Mouse (Mus musculus): ENCODE measurements around the gene Olfr406. TPM values are rescaled to one million over a fixed set of nuclear protein-coding genes. Genes with fewer than 3 reads are reported as not detected.

Olfr406 gene
- total and polyA plus RNA-seq, 3 experiments = not detected

- dilution Hi-C loops (cut with MboI; ENCODE audit: extremely low pct_ligation_motif_present, extremely low pct_unique_long_range_greater_than_20kb, low sequenced_read_pairs) (no loop called here), in situ Hi-C loops (cut with MboI; ENCODE audit: low pct_ligation_motif_present, low pct_unique_long_range_greater_than_20kb, low sequenced_read_pairs) (no loop called here)
- Histone ChIP-seq H3K4me2 (ENCODE audit: insufficient read depth, low read depth, poor library complexity, severe bottlenecking) (peak within 1 kb of the TSS; percentile 93), H3K4me1 (ENCODE audit: control insufficient read depth in 1 of 2, insufficient read depth in 2 of 2) (no peaks in the 10 kb centered on the region), H3K36me3 (replicated peaks in 1 of 2; ENCODE audit: control insufficient read depth in 1 of 2, insufficient read depth in 1 of 2, low read length in 1 of 2) (no peaks in the 10 kb centered on the region), H3K9ac (ENCODE audit: insufficient read depth, low read depth) (peak within 1 kb of the TSS; percentile 51), H3K27ac (ENCODE audit: insufficient read depth, low read depth) (no peak within 1 kb of the TSS), H3K79me2 (replicated peaks; ENCODE audit: control insufficient read depth, extremely low read depth, insufficient read depth, poor library complexity, severe bottlenecking) (no peaks in the 10 kb centered on the region), H3K9me3 (replicated peaks; ENCODE audit: low read length) (peaks cover 10% of the 10 kb centered on the region), H3K27me3 (replicated peaks) (peaks cover 58% of the 10 kb centered on the region), H3K4me3 (replicated peaks in 1 of 3; ENCODE audit: low read depth in 2 of 3, low read length in 2 of 3, poor library complexity in 1 of 3) (peak within 1 kb of the TSS in 2 of 3 experiments; percentile 23 to 33)
- no peak for TF ChIP-seq POLR2A (IDR thresholded peaks at IDR 0.05; ENCODE audit: low read depth, low read length)
- no peak for TF ChIP-seq RAD21 (IDR thresholded peaks at IDR 0.05; ENCODE audit: low read depth, low read length)
- no peak for TF ChIP-seq USF2 (conservative IDR thresholded peaks at IDR 0.05; ENCODE audit: low read depth, low read length)
- TF ChIP-seq PAX5 (IDR thresholded peaks at IDR 0.05; ENCODE audit: low read length) = no peak
- TF ChIP-seq TCF12 (IDR thresholded peaks at IDR 0.05; ENCODE audit: low read depth, low read length) = no peak
- TF ChIP-seq CTCF (conservative IDR thresholded peaks at IDR 0.05 in 1 of 2, IDR thresholded peaks at IDR 0.05 in 1 of 2; ENCODE audit: low read depth in 2 of 2, low read length in 2 of 2) = no peak
- no peak for TF ChIP-seq KAT2A (IDR thresholded peaks at IDR 0.05; ENCODE audit: insufficient replicate concordance, low read length)
- no peak for TF ChIP-seq UBTF (IDR thresholded peaks at IDR 0.05; ENCODE audit: low read depth, low read length)
- TF ChIP-seq POLR2AphosphoS2 (IDR thresholded peaks at IDR 0.05; ENCODE audit: low read depth, low read length) = no peak
- TF ChIP-seq JUND (conservative IDR thresholded peaks at IDR 0.05; ENCODE audit: low read depth, low read length) = no peak
- no peak for TF ChIP-seq ZKSCAN1 (IDR thresholded peaks at IDR 0.05; ENCODE audit: borderline replicate concordance, low read depth, low read length)
- TF ChIP-seq MAX (IDR thresholded peaks at IDR 0.05; ENCODE audit: low read length) = no peak
- no peak for DNase-seq (ENCODE audit: extremely low read depth)
These were observed 23.8 kb downstream of the Olfr406 start, which contains the start of gene Olfr59 for GRCm38 (mm10) chr11:74283436-74283835. TSS of gene Olfr59 (plus strand) at chr11:74283736.

DNA sequence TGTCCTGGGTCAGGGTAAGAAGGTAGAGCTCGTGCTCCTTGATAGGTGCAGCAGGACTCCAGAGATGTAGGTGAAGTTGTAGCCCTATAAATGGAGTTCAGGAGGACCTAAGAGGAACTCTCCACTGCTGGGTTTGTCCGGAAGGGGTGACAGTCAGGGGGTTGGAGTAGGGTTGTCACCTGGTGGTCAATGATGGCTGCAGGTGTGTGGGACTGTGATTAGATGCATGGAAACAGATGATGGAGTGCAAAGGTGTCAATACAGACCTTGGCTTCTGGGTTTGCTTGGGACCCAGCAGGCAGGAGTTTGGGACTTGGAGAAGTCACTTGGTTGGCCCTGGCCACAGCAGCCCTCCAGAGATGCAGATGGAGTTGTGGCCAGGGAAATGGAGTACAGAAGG lies 27.6 kb downstream of the Olfr406 start:
- dilution Hi-C loops (cut with MboI; ENCODE audit: extremely low pct_ligation_motif_present, extremely low pct_unique_long_range_greater_than_20kb, low sequenced_read_pairs) (no loop called here), in situ Hi-C loops (cut with MboI; ENCODE audit: low pct_ligation_motif_present, low pct_unique_long_range_greater_than_20kb, low sequenced_read_pairs) (no loop called here)
- Histone ChIP-seq H3K27ac (ENCODE audit: insufficient read depth, low read depth) (no peak overlapping the region), H3K4me3 (replicated peaks in 1 of 3; ENCODE audit: low read depth in 2 of 3, low read length in 2 of 3, poor library complexity in 1 of 3) (no peak overlapping the region), H3K79me2 (replicated peaks; ENCODE audit: control insufficient read depth, extremely low read depth, insufficient read depth, poor library complexity, severe bottlenecking) (no peaks in the 10 kb centered on the region), H3K4me1 (ENCODE audit: control insufficient read depth in 1 of 2, insufficient read depth in 2 of 2) (no peaks in the 10 kb centered on the region), H3K36me3 (replicated peaks in 1 of 2; ENCODE audit: control insufficient read depth in 1 of 2, insufficient read depth in 1 of 2, low read length in 1 of 2) (no peaks in the 10 kb centered on the region), H3K4me2 (ENCODE audit: insufficient read depth, low read depth, poor library complexity, severe bottlenecking) (no peak overlapping the region), H3K27me3 (replicated peaks) (peaks cover 48% of the 10 kb centered on the region), H3K9me3 (replicated peaks; ENCODE audit: low read length) (no peaks in the 10 kb centered on the region), H3K9ac (ENCODE audit: insufficient read depth, low read depth) (no peak overlapping the region)
- DNase-seq (ENCODE audit: extremely low read depth) = no peak
- TF ChIP-seq IRF4 (IDR thresholded peaks at IDR 0.05; ENCODE audit: low read depth, low read length) (no peak), MYC (IDR thresholded peaks at IDR 0.05; ENCODE audit: low read depth, low read length) (no peak), ETS1 (conservative IDR thresholded peaks at IDR 0.05; ENCODE audit: low read depth, low read length) (no peak), MAZ (IDR thresholded peaks at IDR 0.05; ENCODE audit: low read depth, low read length) (no peak), EP300 (IDR thresholded peaks at IDR 0.05; ENCODE audit: low read length) (no peak), RCOR1 (conservative IDR thresholded peaks at IDR 0.05; ENCODE audit: low read depth, low read length) (no peak), JUND (conservative IDR thresholded peaks at IDR 0.05; ENCODE audit: low read depth, low read length) (no peak), CHD2 (IDR thresholded peaks at IDR 0.05; ENCODE audit: low read length) (no peak), NRF1 (IDR thresholded peaks at IDR 0.05; ENCODE audit: low read depth, low read length) (no peak), PAX5 (IDR thresholded peaks at IDR 0.05; ENCODE audit: low read length) (no peak)

Other genes with a start within 250 kb of the Olfr406 start
- gene Olfr139, start 203.3 kb upstream of the Olfr406 start, total RNA-seq (2012; rRNA removed) = not detected in 2 replicates
- not detected in 2 replicates for gene Olfr139, start 203.3 kb upstream of the Olfr406 start, total RNA-seq (2014; rRNA removed)
- not detected in 2 replicates for gene Olfr139, start 203.3 kb upstream of the Olfr406 start, polyA plus RNA-seq (2012; ENCODE audit: insufficient read length, low read depth)
- not detected in 2 replicates for gene Olfr399, start 203.2 kb upstream of the Olfr406 start, total RNA-seq (2012; rRNA removed)
- not detected in 2 replicates for gene Olfr399, start 203.2 kb upstream of the Olfr406 start, total RNA-seq (2014; rRNA removed)
- not detected in 2 replicates for gene Olfr399, start 203.2 kb upstream of the Olfr406 start, polyA plus RNA-seq (2012; ENCODE audit: insufficient read length, low read depth)
- not detected in 2 replicates for gene Zfp616, start 189.9 kb upstream of the Olfr406 start, total RNA-seq (2012; rRNA removed)
- gene Zfp616, start 189.9 kb upstream of the Olfr406 start, total RNA-seq (2014; rRNA removed) = not detected in 2 replicates
- gene Zfp616, start 189.9 kb upstream of the Olfr406 start, polyA plus RNA-seq (2012; ENCODE audit: insufficient read length, low read depth) = not detected in 2 replicates
- not detected in 2 replicates for gene Olfr401, start 146.1 kb upstream of the Olfr406 start, total RNA-seq (2012; rRNA removed)
- gene Olfr401, start 146.1 kb upstream of the Olfr406 start, total RNA-seq (2014; rRNA removed) = not detected in 2 replicates
- not detected in 2 replicates for gene Olfr401, start 146.1 kb upstream of the Olfr406 start, polyA plus RNA-seq (2012; ENCODE audit: insufficient read length, low read depth)
- gene Olfr402, start 106.3 kb upstream of the Olfr406 start, total RNA-seq (2012; rRNA removed) = not detected in 2 replicates
- gene Olfr402, start 106.3 kb upstream of the Olfr406 start, total RNA-seq (2014; rRNA removed) = not detected in 2 replicates
- not detected in 2 replicates for gene Olfr402, start 106.3 kb upstream of the Olfr406 start, polyA plus RNA-seq (2012; ENCODE audit: insufficient read length, low read depth)
- gene Olfr403, start 73.6 kb upstream of the Olfr406 start, total RNA-seq (2012; rRNA removed) = not detected in 2 replicates
- gene Olfr403, start 73.6 kb upstream of the Olfr406 start, total RNA-seq (2014; rRNA removed) = not detected in 2 replicates
- not detected in 2 replicates for gene Olfr403, start 73.6 kb upstream of the Olfr406 start, polyA plus RNA-seq (2012; ENCODE audit: insufficient read length, low read depth)
- not detected in 2 replicates for gene Olfr43, start 48.4 kb upstream of the Olfr406 start, total RNA-seq (2012; rRNA removed)
- not detected in 2 replicates for gene Olfr43, start 48.4 kb upstream of the Olfr406 start, total RNA-seq (2014; rRNA removed)
- not detected in 2 replicates for gene Olfr43, start 48.4 kb upstream of the Olfr406 start, polyA plus RNA-seq (2012; ENCODE audit: insufficient read length, low read depth)
- not detected in 2 replicates for gene Olfr59, start 23.9 kb downstream of the Olfr406 start, total RNA-seq (2012; rRNA removed)
- gene Olfr59, start 23.9 kb downstream of the Olfr406 start, total RNA-seq (2014; rRNA removed) = not detected in 2 replicates
- not detected in 2 replicates for gene Olfr59, start 23.9 kb downstream of the Olfr406 start, polyA plus RNA-seq (2012; ENCODE audit: insufficient read length, low read depth)
- not detected in 2 replicates for gene Olfr410, start 78.2 kb downstream of the Olfr406 start, total RNA-seq (2012; rRNA removed)
- not detected in 2 replicates for gene Olfr410, start 78.2 kb downstream of the Olfr406 start, total RNA-seq (2014; rRNA removed)
- gene Olfr410, start 78.2 kb downstream of the Olfr406 start, polyA plus RNA-seq (2012; ENCODE audit: insufficient read length, low read depth) = not detected in 2 replicates
- not detected in 2 replicates for gene Olfr411, start 92.8 kb downstream of the Olfr406 start, total RNA-seq (2012; rRNA removed)
- not detected in 2 replicates for gene Olfr411, start 92.8 kb downstream of the Olfr406 start, total RNA-seq (2014; rRNA removed)
- not detected in 2 replicates for gene Olfr411, start 92.8 kb downstream of the Olfr406 start, polyA plus RNA-seq (2012; ENCODE audit: insufficient read length, low read depth)
- not detected in 2 replicates for gene Olfr412, start 102.3 kb downstream of the Olfr406 start, total RNA-seq (2012; rRNA removed)
- gene Olfr412, start 102.3 kb downstream of the Olfr406 start, total RNA-seq (2014; rRNA removed) = not detected in 2 replicates
- not detected in 2 replicates for gene Olfr412, start 102.3 kb downstream of the Olfr406 start, polyA plus RNA-seq (2012; ENCODE audit: insufficient read length, low read depth)

Data from CH12.LX (cell line).